Mouse (Mus musculus): ENCODE measurements around the gene Snapc2.
"Not testable (repeated sequence)": the region's sequence is repeated elsewhere in the genome, so short reads cannot be mapped to it uniquely, and the experiment has no call there.

Gene Snapc2

GRCm38 (mm10) chr8:4237814-4238433, 15.0 kb upstream of the Snapc2 start:
- DNase-seq (ENCODE audit: low spot score), result no peak

- peak; percentile 100 for DNase-seq (ENCODE audit: low spot score)
Measured at GRCm38 (mm10) chr8:4238434-4239192, 14.3 kb upstream of the Snapc2 start, which contains the start of the genes Map2k7 and Gm49320. Gene Map2k7, plus strand, starts transcription at chr8:4238740. Gene Gm49320, plus strand, starts transcription at chr8:4238865.

GRCm38 (mm10) chr8:4239193-4239890, 13.5 kb upstream of the Snapc2 start:
- no peak for DNase-seq (ENCODE audit: low spot score)

GRCm38 (mm10) chr8:4245061-4245460, 7.8 kb upstream of the Snapc2 start:
- no peak for DNase-seq (ENCODE audit: low spot score)

GRCm38 (mm10) chr8:4245737-4246136, 7.1 kb upstream of the Snapc2 start:
- DNase-seq (ENCODE audit: low spot score), result no peak

- no peak for DNase-seq (ENCODE audit: low spot score)
Measured at GRCm38 (mm10) chr8:4247241-4247640, 5.6 kb upstream of the Snapc2 start.

GRCm38 (mm10) chr8:4247951-4248540, 4.8 kb upstream of the Snapc2 start, which contains the start of gene Tgfbr3l:
Gene Tgfbr3l, plus strand, starts transcription at chr8:4248214.
- no peak for DNase-seq (ENCODE audit: low spot score)

- DNase-seq (ENCODE audit: low spot score), result no peak
Measured at GRCm38 (mm10) chr8:4249213-4249612, 3.7 kb upstream of the Snapc2 start.

- peak; percentile 89 for DNase-seq (ENCODE audit: low spot score)
Measured at GRCm38 (mm10) chr8:4250306-4250970, 2.4 kb upstream of the Snapc2 start.

- no peak for DNase-seq (ENCODE audit: low spot score)
Measured at GRCm38 (mm10) chr8:4252116-4252760, 642 bp upstream of the Snapc2 start.

- no peak for DNase-seq (ENCODE audit: low spot score)
Measured at GRCm38 (mm10) chr8:4254001-4254400, 1.1 kb downstream of the Snapc2 start.

- DNase-seq (ENCODE audit: low spot score), result not testable (repeated sequence)
Measured at GRCm38 (mm10) chr8:4255471-4255870, 2.6 kb downstream of the Snapc2 start.

- DNase-seq (ENCODE audit: low spot score), result no peak
Measured at GRCm38 (mm10) chr8:4256911-4257310, 4.0 kb downstream of the Snapc2 start.

GRCm38 (mm10) chr8:4257350-4257749, 4.5 kb downstream of the Snapc2 start:
- no peak for DNase-seq (ENCODE audit: low spot score)

GRCm38 (mm10) chr8:4258233-4258632, 5.4 kb downstream of the Snapc2 start:
- DNase-seq (ENCODE audit: low spot score), result peak; percentile 91

- no peak for DNase-seq (ENCODE audit: low spot score)
Measured at GRCm38 (mm10) chr8:4258678-4259077, 5.8 kb downstream of the Snapc2 start.

GRCm38 (mm10) chr8:4259125-4259804, 6.4 kb downstream of the Snapc2 start, which contains the start of gene Ctxn1:
Gene Ctxn1, minus strand, starts transcription at chr8:4259274.
- DNase-seq (ENCODE audit: low spot score), result peak; percentile 97

GRCm38 (mm10) chr8:4259805-4260170, 6.9 kb downstream of the Snapc2 start:
- no peak for DNase-seq (ENCODE audit: low spot score)

- DNase-seq (ENCODE audit: low spot score), result no peak
Measured at GRCm38 (mm10) chr8:4263105-4263791, 10.4 kb downstream of the Snapc2 start.

All from retina, embryonic 14.5 days (tissue).